Mouse (Mus musculus) heart, embryonic 16.5 days (tissue): ENCODE data around the gene Dtx4. TPM values are rescaled to one million over a fixed set of nuclear protein-coding genes. Genes with fewer than 3 reads are reported as not detected.

ENCODE experiments used
- ATAC-seq: fragments of 200-750 bp; cut with Nextera tagmentation; replicated peaks from 2 replicates; pipeline ENCODE4 v1.8.0; 2017; ENCODE audit warnings: moderate number of reproducible peaks; ENCODE audit not compliant: insufficient read depth, low FRiP score; ENCODE audit errors: extremely low read depth
- H3K27ac ChIP-seq: fragments of 300-500 bp; sonication (generic); 2 replicates; pipeline ENCODE4 v1.5.1; 2014; ENCODE audit warnings: mild to moderate bottlenecking, low read length, control low read depth, moderate library complexity
- H3K27me3 ChIP-seq: fragments of 300-500 bp; sonication (generic); 2 replicates; pipeline ENCODE4 v1.6.1; 2014; ENCODE audit warnings: low read length, mixed read lengths; ENCODE audit not compliant: control insufficient read depth, insufficient read depth
- H3K36me3 ChIP-seq: fragments of 300-500 bp; sonication (generic); 2 replicates; pipeline ENCODE4 v1.6.1; 2014; ENCODE audit not compliant: control insufficient read depth, insufficient read depth
- H3K4me1 ChIP-seq: fragments of 300-500 bp; sonication (generic); 2 replicates; pipeline ENCODE4 v1.6.1; 2014; ENCODE audit warnings: low read length, mixed read lengths; ENCODE audit not compliant: control insufficient read depth, insufficient read depth
- H3K4me2 ChIP-seq: fragments of 300-500 bp; sonication (generic); 2 replicates; pipeline ENCODE4 v1.6.1; 2014; ENCODE audit warnings: low read depth, mild to moderate bottlenecking, control low read depth, low read length
- H3K4me3 ChIP-seq: fragments of 300-500 bp; sonication (generic); 2 replicates; pipeline ENCODE4 v1.5.1; 2014; ENCODE audit warnings: mild to moderate bottlenecking, control low read depth, low read length
- H3K9ac ChIP-seq: fragments of 300-500 bp; sonication (generic); 2 replicates; pipeline ENCODE4 v1.6.1; 2014; ENCODE audit warnings: low read length, control low read depth
- H3K9me3 ChIP-seq: fragments of 300-500 bp; sonication (generic); replicated peaks from 2 replicates; pipeline ENCODE4 v1.6.1; 2016; ENCODE audit warnings: low read length; ENCODE audit not compliant: control insufficient read depth
- WGBS: fragments of 180-500 bp; shearing (Covaris S2); extraction: QIAGEN DNeasy Blood & Tissue Kit; methylation state at CpG from one replicate; pipeline ENCODE4 v1.1.7; 2014; 5-methylcytosine and 5-hydroxymethylcytosine counted together
- polyA plus RNA-seq: library from polyadenylated mRNA; unstranded; fragments of >200 nt; fragmentation: Nextera tagmentation; extraction: Ambion mirVana; gene quantifications from 2 replicates; pipeline ENCODE4 v1.2.1, GENCODE M21; 2015

The Dtx4 gene
- polyA plus RNA-seq, 1 experiment from 2014 or later = 2.6 TPM

GRCm38 (mm10) chr19:12478369-12478768 lies 22.9 kb downstream of the Dtx4 start:
- H3K27ac ChIP-seq = no peak overlapping the region
- no peaks in the 10 kb centered on the region for H3K9me3 ChIP-seq
- H3K9ac ChIP-seq = no peak overlapping the region
- H3K27me3 ChIP-seq = no peaks in the 10 kb centered on the region
- H3K4me2 ChIP-seq = no peak overlapping the region
- H3K4me1 ChIP-seq = peaks cover 19% of the 10 kb centered on the region
- no peak overlapping the region for H3K4me3 ChIP-seq
- WGBS = 84% methylated on average over 6 of the region's 6 CpGs
- ATAC-seq = no peak
- no peaks in the 10 kb centered on the region for H3K36me3 ChIP-seq

- no peak for ATAC-seq
Measured at GRCm38 (mm10) chr19:12476721-12477270, 24.5 kb downstream of the Dtx4 start.

GRCm38 (mm10) chr19:12475380-12476250 lies 25.6 kb downstream of the Dtx4 start:
- Histone ChIP-seq H3K27me3 (no peaks in the 10 kb centered on the region), H3K4me2 (peak overlapping the region; percentile 50), H3K9me3 (no peaks in the 10 kb centered on the region), H3K4me3 (peak overlapping the region; percentile 21; the same call in 1 of the 2 replicates), H3K27ac (peak overlapping the region; percentile 85), H3K36me3 (no peaks in the 10 kb centered on the region), H3K9ac (peak overlapping the region; percentile 65), H3K4me1 (peaks cover 26% of the 10 kb centered on the region)
- peak; percentile 97 for ATAC-seq
- WGBS = 46% methylated on average over 15 of the region's 15 CpGs

More at GRCm38 (mm10) chr19:12476721-12477270, 24.5 kb downstream of the Dtx4 start:
- Histone ChIP-seq H3K27ac (peak overlapping the region; percentile 50), H3K9ac (no peak overlapping the region), H3K27me3 (no peaks in the 10 kb centered on the region), H3K4me1 (peaks cover 26% of the 10 kb centered on the region), H3K4me2 (no peak overlapping the region), H3K4me3 (no peak overlapping the region), H3K9me3 (no peaks in the 10 kb centered on the region), H3K36me3 (no peaks in the 10 kb centered on the region)
- 20% methylated on average over 5 of the region's 5 CpGs for WGBS

- Histone ChIP-seq H3K4me1 (peaks cover 26% of the 10 kb centered on the region), H3K27me3 (no peaks in the 10 kb centered on the region), H3K4me3 (no peak overlapping the region), H3K4me2 (no peak overlapping the region), H3K36me3 (no peaks in the 10 kb centered on the region), H3K9me3 (no peaks in the 10 kb centered on the region), H3K9ac (no peak overlapping the region), H3K27ac (no peak overlapping the region)
- 81% methylated on average over 4 of the region's 4 CpGs for WGBS
- ATAC-seq = no peak
Measured at GRCm38 (mm10) chr19:12473951-12474350, 27.3 kb downstream of the Dtx4 start.

- Histone ChIP-seq H3K9me3 (no peaks in the 10 kb centered on the region), H3K9ac (no peak overlapping the region), H3K36me3 (no peaks in the 10 kb centered on the region), H3K27me3 (no peaks in the 10 kb centered on the region), H3K4me1 (peaks cover 26% of the 10 kb centered on the region), H3K27ac (peak overlapping the region; percentile 39; the same call in 1 of the 2 replicates), H3K4me2 (no peak overlapping the region), H3K4me3 (no peak overlapping the region)
- WGBS = 69% methylated on average over 4 of the region's 4 CpGs
- no peak for ATAC-seq
Measured at GRCm38 (mm10) chr19:12473201-12473641, 28.0 kb downstream of the Dtx4 start.

- ATAC-seq = no peak
- Histone ChIP-seq H3K27ac (no peak overlapping the region), H3K4me2 (no peak overlapping the region), H3K9ac (no peak overlapping the region), H3K27me3 (no peaks in the 10 kb centered on the region), H3K36me3 (no peaks in the 10 kb centered on the region), H3K4me3 (no peak overlapping the region), H3K9me3 (no peaks in the 10 kb centered on the region), H3K4me1 (peaks cover 26% of the 10 kb centered on the region)
- 63% methylated on average over 5 of the region's 5 CpGs for WGBS
Measured at GRCm38 (mm10) chr19:12472381-12472976, 28.8 kb downstream of the Dtx4 start.

GRCm38 (mm10) chr19:12471866-12472265 lies 29.4 kb downstream of the Dtx4 start:
- no peak for ATAC-seq
- Histone ChIP-seq H3K27ac (no peak overlapping the region), H3K27me3 (no peaks in the 10 kb centered on the region), H3K4me1 (peaks cover 22% of the 10 kb centered on the region), H3K9ac (no peak overlapping the region), H3K9me3 (no peaks in the 10 kb centered on the region), H3K4me2 (no peak overlapping the region), H3K4me3 (no peak overlapping the region), H3K36me3 (no peaks in the 10 kb centered on the region)
- 45% methylated on average over 3 of the region's 3 CpGs for WGBS

- no peak for ATAC-seq
- Histone ChIP-seq H3K9ac (no peak overlapping the region), H3K4me3 (no peak overlapping the region), H3K9me3 (no peaks in the 10 kb centered on the region), H3K36me3 (no peaks in the 10 kb centered on the region), H3K27ac (no peak overlapping the region), H3K4me2 (no peak overlapping the region), H3K4me1 (peaks cover 6% of the 10 kb centered on the region), H3K27me3 (no peaks in the 10 kb centered on the region)
- WGBS = 70% methylated on average over 5 of the region's 5 CpGs
Measured at GRCm38 (mm10) chr19:12467436-12467835, 33.8 kb downstream of the Dtx4 start.

GRCm38 (mm10) chr19:12466204-12466603 lies 35.0 kb downstream of the Dtx4 start:
- WGBS = 24% methylated on average over 7 of the region's 7 CpGs
- Histone ChIP-seq H3K9ac (no peak overlapping the region), H3K4me3 (no peak overlapping the region), H3K9me3 (no peaks in the 10 kb centered on the region), H3K4me1 (peaks cover 6% of the 10 kb centered on the region), H3K4me2 (no peak overlapping the region), H3K27ac (no peak overlapping the region), H3K27me3 (no peaks in the 10 kb centered on the region), H3K36me3 (no peaks in the 10 kb centered on the region)
- ATAC-seq = peak; percentile 55; the same call in 1 of the 2 replicates
